Mouse (Mus musculus) cortical plate, adult 2 months (tissue): Measurements from ENCODE around the gene Inafm2. TPM values are rescaled to one million over a fixed set of nuclear protein-coding genes. Genes with fewer than 3 reads are reported as not detected.

Experiments
- H3K27ac ChIP-seq: fragments of 200-500 bp; 2 replicates; pipeline ENCODE4 v1.5.1; 2012; ENCODE audit warnings: low read length, control low read depth, inconsistent platforms; ENCODE audit not compliant: insufficient read depth
- H3K4me1 ChIP-seq: fragments of 200-500 bp; 2 replicates; pipeline ENCODE4 v1.6.1; 2011; ENCODE audit warnings: low read length; ENCODE audit not compliant: control insufficient read depth, insufficient read depth
- H3K4me3 ChIP-seq: fragments of 200-500 bp; 2 replicates; pipeline ENCODE4 v1.5.1; 2011; ENCODE audit warnings: mild to moderate bottlenecking, low read length, control low read depth; ENCODE audit not compliant: insufficient read depth
- CTCF ChIP-seq: fragments of 200-500 bp; IDR thresholded peaks from 2 replicates; pipeline ENCODE4 v1.5.1; 2011; ENCODE audit warnings: mild to moderate bottlenecking, control low read depth, low read length; ENCODE audit not compliant: insufficient read depth; ENCODE audit errors: extremely low read depth
- POLR2A ChIP-seq: fragments of 200-500 bp; IDR thresholded peaks from 2 replicates; pipeline ENCODE4 v1.6.1; 2011; ENCODE audit warnings: mild to moderate bottlenecking, low read length, control low read depth; ENCODE audit not compliant: insufficient read depth; ENCODE audit errors: extremely low read depth
- polyA plus RNA-seq: library from polyadenylated mRNA; depleted of rRNA; stranded (reverse); fragments of >200 nt; gene quantifications from 2 replicates; pipeline ENCODE4 v1.2.3, GENCODE M21; 2012

The Inafm2 gene
- polyA plus RNA-seq, 1 experiment: 22.4 TPM

DNA sequence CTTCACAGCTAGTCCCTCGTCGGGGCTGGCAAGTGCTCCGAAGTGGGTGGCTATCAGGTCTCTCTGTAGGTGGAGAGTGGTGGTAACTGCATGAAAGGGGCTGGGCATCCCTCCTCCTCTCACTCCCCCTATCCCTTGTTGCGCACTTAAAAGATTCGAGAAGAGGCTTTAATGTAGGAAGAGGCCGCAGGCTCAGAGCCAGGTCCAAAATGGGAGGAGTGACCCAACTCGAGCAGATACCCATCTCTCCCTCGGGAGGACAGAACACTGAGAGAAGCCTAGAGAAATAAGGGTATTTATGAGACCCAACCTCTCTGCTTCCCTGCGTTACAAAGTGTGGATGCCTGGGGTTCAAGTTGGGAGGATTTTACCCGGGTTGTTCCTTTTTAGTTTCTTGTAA, 33.5 kb downstream of the Inafm2 start:
- Histone ChIP-seq H3K4me1 (peaks cover 2% of the 10 kb centered on the region), H3K4me3 (peak overlapping the region; percentile 81), H3K27ac (no peak overlapping the region; the same call in 1 of the 2 replicates)
- TF ChIP-seq CTCF (no peak), POLR2A (no peak)

DNA sequence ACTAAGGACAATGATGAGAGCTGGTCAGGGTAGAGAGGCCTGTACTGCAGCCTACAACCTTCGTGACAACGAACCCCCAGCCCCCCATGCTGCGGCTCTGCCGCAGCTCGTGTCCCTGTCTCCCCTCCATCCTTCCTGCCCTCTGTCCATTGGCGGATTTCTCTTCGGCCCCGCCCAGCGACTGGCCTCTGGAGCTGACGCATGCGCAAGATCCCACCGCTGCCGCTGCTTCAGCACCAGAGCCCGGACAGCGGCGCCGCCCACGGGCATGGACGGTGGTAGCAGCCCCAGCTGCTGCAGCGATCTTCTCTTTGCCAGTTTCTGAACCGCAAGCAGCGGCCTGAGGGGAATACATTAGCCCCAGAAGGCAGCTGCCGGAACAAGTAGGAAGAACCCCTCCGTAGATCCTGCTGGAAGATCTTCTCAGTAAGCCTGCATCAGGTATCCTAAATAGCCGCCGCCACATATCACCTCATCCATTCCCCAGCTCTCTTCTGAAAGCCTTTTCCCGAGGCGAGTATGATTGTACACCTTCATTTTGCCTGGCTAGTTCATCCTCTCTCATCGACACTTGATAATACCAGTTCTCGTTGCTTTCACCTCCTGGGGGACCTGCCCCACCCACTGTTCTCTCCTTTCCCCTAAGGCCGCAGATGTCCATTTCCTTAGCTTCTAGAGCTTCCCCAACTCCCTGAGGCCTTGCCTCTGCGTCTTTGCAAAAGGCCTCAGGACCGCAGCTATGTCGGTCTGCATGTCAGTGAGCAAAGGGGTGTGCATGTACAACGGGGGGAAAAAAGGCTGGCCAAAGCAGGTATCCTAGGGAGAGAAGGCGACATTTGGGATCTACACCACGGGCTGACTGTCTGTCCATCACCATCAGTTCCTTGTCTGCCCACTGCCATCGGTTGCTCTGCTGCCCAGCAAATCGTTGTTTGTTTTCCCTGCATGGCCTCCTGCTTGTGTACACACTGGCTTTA, 34.2 kb downstream of the Inafm2 start, which contains the start of gene Disp2:
Gene Disp2, plus strand, starts transcription at position 216 of the 977 bp plus-strand sequence.
- H3K4me1 ChIP-seq: peaks cover 2% of the 10 kb centered on the region
- peak; percentile 80; the same call in 1 of the 2 replicates for TF ChIP-seq POLR2A
- TF ChIP-seq CTCF: no peak
- H3K27ac ChIP-seq: peak within 1 kb of the TSS; percentile 26
- H3K4me3 ChIP-seq: peak within 1 kb of the TSS; percentile 81

- no peak for TF ChIP-seq CTCF
- no peak for TF ChIP-seq POLR2A
- Histone ChIP-seq H3K4me1 (peaks cover 2% of the 10 kb centered on the region), H3K27ac (no peak overlapping the region), H3K4me3 (peak overlapping the region; percentile 81; the same call in 1 of the 2 replicates)
Measured at GRCm38 (mm10) chr2:118781115-118781514, 35.6 kb downstream of the Inafm2 start.

DNA sequence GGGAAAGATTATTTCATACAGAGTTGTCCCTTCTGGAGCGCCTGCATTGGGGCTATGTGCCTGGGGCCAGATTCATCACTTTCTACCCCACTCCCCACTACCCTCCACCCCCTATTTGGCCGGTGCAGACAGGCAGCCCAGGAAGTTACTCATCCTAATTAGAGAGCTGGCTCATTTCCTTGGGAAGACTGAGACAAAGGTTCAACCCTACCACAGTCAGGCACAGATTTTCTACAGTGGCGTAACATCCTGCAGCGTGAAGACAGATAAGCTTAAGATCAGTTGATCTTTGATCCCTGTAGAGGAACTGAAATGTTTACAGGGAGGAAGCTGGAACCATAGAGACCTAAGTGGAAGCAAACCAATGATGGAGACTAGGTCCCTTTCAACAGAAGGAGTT, 36.7 kb downstream of the Inafm2 start:
- H3K4me1 ChIP-seq: peaks cover 2% of the 10 kb centered on the region
- no peak overlapping the region for H3K4me3 ChIP-seq
- H3K27ac ChIP-seq: no peak overlapping the region
- TF ChIP-seq POLR2A: no peak

- Histone ChIP-seq H3K4me1 (peaks cover 2% of the 10 kb centered on the region), H3K27ac (no peak overlapping the region), H3K4me3 (no peak overlapping the region)
- TF ChIP-seq CTCF: no peak
- TF ChIP-seq POLR2A: no peak
Measured at GRCm38 (mm10) chr2:118783093-118783492, 37.5 kb downstream of the Inafm2 start.

DNA sequence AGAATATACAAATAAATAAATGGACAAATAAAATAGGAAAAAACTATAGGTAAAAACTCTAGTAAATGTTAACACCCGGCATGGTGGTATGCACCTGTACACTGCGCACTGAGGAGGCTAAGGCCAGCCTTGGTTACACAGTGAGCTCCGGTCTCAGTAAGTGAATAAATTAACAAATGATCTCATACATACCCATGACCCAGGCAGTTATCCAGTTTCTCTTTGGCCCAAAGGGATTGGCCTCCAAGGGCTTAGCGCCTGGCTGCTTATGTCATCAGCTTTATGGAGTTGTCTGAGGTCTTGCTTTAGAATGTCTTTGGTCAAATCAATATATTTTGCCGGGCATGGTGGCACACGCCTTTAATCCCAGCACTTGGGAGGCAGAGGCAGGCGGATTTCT, 38.1 kb downstream of the Inafm2 start:
- no peak overlapping the region for H3K4me3 ChIP-seq
- H3K4me1 ChIP-seq: peaks cover 2% of the 10 kb centered on the region
- no peak overlapping the region for H3K27ac ChIP-seq
- TF ChIP-seq CTCF (no peak), POLR2A (no peak)

DNA sequence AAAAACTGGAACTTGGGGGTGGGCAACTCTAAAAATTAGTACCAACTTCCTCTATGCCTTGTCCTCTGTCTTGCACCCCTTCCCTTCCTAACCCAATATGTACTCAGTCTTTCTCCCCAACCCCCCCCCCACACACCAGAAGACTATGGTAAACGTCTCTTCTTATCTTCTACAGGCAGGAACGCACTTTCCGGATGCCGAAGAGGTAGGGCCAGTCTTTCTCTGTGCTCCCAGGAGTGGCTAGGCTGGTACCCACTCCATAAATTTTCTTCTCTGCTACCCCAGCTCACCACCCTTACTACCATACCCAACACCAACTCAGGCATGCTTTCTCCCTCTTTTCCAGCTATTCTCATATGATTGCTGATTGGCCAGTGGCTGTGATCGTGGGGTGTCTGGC, 41.0 kb downstream of the Inafm2 start:
- Histone ChIP-seq H3K4me3 (no peak overlapping the region), H3K27ac (no peak overlapping the region), H3K4me1 (no peaks in the 10 kb centered on the region; the same call in 1 of the 2 replicates)
- TF ChIP-seq CTCF (no peak), POLR2A (no peak)

GRCm38 (mm10) chr2:118789501-118789900, 43.9 kb downstream of the Inafm2 start:
- H3K4me1 ChIP-seq: no peaks in the 10 kb centered on the region
- no peak overlapping the region for H3K4me3 ChIP-seq
- no peak for TF ChIP-seq POLR2A
- TF ChIP-seq CTCF: no peak
- no peak overlapping the region for H3K27ac ChIP-seq

GRCm38 (mm10) chr2:118790221-118790550, 44.6 kb downstream of the Inafm2 start:
- H3K4me3 ChIP-seq: no peak overlapping the region
- no peak for TF ChIP-seq CTCF
- TF ChIP-seq POLR2A: no peak
- no peak overlapping the region for H3K27ac ChIP-seq
- H3K4me1 ChIP-seq: no peaks in the 10 kb centered on the region
